Mouse (Mus musculus): ENCODE data around the gene Slc4a8.
A peak's percentile ranks its signal among the peaks of the same experiment; 100 is the strongest.
"Not testable (repeated sequence)": the region's sequence is repeated elsewhere in the genome, so short reads cannot be mapped to it uniquely, and the experiment has no call there.

The Slc4a8 gene

DNA sequence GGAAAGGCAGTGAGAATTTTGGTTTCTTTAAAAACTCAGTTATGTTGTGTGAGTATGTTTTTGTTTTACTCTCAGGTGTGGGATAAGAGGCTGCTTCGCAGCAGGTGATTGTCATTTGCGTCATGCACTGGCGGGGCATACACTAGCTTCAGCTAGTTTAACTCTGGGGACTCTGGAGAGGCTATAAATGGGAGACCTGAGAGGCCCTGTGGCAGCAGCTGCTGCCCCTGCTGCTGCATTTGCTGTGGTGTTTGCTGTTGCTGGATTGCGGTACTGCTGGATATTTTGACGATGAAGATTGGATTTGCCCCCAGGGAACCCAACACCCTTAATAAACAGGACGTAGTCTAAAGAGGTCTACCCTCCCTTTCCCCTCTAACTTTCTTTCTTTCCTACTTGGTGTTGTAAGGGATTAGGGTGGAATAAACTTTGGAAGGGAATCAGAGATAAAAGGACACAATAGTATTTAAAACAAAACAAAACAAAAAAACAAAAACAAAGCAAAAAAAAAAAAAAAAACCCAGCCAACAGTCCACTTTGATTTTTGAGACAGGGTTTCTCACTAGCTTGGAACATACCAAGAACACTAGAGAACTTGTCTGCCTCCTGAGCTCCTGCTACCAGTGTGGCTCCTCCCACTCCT, 14.9 kb upstream of the Slc4a8 start:
- DNase-seq: no peak

GRCm38 (mm10) chr15:100747121-100747963, 14.2 kb upstream of the Slc4a8 start:
- DNase-seq: peak; percentile 43

- no peak for DNase-seq
Measured at GRCm38 (mm10) chr15:100748584-100748983, 13.0 kb upstream of the Slc4a8 start.

DNA sequence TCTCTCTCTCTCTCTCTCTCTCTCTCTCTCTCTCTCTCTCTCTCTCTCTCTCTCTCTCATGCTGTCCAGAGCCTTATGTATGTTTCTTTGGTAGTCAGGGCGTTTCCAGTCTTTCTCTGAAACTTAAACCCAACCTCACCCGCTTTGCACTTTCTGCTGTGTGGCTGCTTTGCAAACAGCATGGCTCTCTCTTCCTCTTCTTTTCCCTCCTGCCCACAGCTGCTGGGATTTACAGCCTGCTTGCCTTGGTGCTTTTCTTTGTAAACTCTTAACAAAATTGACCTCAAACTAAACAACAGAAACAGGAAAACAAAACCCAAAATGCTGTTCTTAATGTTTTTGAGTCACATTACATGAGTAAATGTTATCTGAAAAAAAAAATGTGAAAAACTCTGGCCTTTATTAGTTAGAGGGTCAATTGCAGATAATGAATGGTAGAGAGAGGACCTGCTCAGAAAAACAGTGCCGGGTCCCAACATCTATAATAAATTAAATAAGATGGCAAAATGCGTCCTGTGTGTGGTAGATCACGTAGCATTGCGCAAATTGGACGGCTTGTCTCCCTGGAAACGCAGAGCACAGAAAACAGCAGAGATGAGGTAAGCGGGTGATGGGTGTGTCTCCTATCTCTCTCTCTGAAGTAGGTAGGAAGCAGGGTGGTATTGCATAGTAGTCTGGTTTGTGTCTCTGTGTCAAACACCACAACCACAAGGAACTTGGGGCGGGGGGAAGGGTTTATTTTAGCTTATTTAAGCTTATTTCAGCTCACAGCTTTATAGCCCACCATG, 11.6 kb upstream of the Slc4a8 start:
- no peak for DNase-seq

GRCm38 (mm10) chr15:100752439-100752838, 9.1 kb upstream of the Slc4a8 start:
- no peak for DNase-seq

DNA sequence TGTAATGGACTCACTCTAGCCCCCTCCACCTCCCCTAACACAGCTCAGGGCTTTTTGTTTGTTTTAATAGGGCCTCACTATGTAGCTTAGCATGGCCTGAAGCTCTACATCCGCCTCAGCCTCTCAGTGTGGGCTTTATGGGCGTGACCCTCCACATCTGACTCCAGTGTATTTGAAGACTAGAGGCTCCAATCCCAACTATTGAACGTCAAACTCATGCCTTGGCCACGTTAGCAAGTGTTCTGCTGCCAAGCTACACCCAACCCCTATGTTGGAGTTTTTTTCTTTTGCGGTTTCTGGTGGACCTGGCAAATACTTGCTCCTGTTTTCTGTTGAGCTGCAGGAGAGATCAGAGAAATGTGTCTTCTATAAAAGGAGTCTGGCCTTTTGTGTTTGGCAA, 8.5 kb upstream of the Slc4a8 start:
- no peak for DNase-seq

DNA sequence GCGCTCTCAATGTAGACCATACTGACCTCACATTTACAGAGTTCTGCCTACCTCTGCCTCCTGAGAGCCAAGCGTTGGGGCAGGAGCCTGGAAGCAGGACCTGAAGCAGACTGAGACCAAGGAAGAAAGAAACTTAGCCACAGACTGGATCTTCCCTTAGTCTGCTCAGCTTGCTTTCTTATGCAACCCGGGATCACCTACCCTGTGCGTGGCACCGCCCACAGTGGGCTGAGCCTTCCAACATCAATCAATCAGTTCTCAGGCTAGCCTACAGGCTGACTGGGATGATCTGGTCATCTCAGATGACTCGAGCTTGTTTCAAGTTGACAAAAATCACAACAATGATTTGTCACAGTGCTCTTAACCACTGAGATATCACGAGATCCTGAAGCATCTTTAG, 7.5 kb upstream of the Slc4a8 start:
- no peak for DNase-seq

- peak; percentile 73 for DNase-seq
Measured at GRCm38 (mm10) chr15:100754805-100755497, 6.6 kb upstream of the Slc4a8 start.

DNA sequence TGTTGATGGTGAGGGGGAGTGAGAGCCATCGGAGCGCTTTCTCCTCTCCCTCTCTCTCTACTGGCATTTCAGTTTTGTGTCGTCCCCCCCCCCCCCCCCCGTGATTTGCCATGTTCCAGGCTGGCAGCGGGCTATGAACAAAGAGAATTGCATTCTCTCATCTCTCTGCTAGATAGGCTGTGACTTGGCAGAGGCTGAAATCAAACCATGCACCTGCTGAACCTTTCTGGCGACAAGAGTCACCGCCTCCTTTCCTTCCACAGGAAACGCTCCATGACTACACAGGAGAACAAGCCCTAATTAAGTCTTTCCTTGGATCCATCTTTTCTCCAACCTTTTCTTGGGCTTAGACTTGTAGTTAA, 6.1 kb upstream of the Slc4a8 start:
- no peak for DNase-seq

GRCm38 (mm10) chr15:100755881-100756624, 5.5 kb upstream of the Slc4a8 start:
- peak; percentile 54 for DNase-seq

DNA sequence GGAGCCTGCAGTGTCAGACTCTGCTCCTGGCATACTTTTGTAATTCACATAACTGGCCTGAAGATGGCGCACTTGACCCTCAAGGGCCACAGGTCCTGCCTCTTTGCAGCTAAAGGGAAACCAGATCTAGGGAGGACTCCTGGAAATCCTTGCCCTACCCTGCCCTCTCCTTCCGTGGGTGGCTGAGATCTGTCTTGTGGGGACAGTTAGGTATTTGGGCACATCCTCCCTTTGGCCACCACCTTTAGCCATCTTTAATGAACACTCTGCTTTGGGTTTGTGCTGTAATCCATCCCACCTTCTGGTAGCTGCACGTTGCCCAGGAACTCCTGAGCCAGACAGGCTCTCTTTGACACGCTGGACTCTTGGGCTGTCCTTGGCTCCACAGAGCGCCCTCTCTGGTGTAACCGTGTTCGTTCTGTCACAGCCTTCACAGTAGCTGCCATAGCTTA, 4.0 kb upstream of the Slc4a8 start:
- DNase-seq: peak; percentile 77

- DNase-seq: no peak
Measured at GRCm38 (mm10) chr15:100759286-100759685, 2.3 kb upstream of the Slc4a8 start.

GRCm38 (mm10) chr15:100761036-100761418, 520 bp upstream of the Slc4a8 start:
- DNase-seq: no peak

- no peak for DNase-seq
Measured at GRCm38 (mm10) chr15:100762649-100763048, 1.1 kb downstream of the Slc4a8 start.

DNA sequence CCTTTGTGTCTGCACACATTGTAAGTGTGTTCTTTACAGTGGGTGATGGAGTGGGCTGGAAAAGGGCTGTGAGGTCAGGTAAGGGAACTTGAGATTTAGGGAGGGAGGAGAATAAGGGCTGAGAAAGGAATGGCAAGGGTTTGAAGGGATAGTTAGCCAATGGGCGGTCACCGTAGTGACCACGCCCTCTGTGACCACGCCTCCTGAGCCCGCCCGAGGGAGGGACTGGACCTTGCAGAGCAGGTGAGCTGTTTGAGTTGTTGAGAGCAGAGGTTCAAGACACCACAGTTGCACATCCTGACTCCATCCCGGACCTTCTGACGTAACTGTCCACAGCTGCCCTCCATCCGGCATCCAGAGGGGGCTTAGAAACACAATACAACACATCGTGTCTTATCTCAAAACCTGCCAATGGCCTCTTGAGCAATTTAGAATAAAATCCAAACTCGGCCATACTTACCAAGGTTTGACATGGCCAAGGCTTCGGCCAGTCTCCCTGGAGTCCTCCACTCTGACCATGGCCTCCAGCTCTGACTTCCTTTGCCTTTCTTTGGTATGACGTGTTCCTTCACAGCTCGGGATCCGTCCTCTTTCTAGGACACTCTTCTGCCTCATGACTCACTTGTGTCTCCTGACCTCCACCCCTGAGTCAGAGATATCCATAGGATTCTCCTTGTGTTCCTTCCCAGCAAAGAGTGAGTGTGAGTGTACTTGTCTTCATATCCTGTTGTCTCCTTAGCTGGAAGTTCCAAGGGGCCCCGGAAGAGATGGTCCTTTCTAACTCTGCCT, 2.8 kb downstream of the Slc4a8 start:
- no peak for DNase-seq

- DNase-seq: no peak
Measured at GRCm38 (mm10) chr15:100766826-100767225, 5.3 kb downstream of the Slc4a8 start.

DNA sequence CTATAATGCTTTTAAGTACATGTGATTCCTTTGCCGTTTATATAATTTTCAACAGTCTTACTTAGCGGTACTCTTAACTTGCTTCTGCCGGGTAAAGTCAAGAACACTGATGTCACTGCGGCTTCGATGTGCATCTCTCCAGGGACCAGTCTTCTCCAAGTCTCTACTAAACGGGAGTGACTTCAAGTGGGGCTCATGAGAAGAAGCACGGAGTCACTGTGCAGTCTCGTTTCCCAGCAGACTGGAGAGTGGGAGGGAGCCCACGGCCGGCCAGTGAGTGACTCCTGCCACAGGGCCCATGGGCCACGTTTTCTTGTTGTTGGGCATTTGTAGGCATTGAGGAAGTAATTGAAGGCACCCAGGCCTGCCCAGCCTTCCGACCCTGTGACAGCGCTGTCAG, 6.3 kb downstream of the Slc4a8 start:
- no peak for DNase-seq

- not testable (repeated sequence) for DNase-seq
Measured at GRCm38 (mm10) chr15:100769023-100769422, 7.5 kb downstream of the Slc4a8 start.

DNA sequence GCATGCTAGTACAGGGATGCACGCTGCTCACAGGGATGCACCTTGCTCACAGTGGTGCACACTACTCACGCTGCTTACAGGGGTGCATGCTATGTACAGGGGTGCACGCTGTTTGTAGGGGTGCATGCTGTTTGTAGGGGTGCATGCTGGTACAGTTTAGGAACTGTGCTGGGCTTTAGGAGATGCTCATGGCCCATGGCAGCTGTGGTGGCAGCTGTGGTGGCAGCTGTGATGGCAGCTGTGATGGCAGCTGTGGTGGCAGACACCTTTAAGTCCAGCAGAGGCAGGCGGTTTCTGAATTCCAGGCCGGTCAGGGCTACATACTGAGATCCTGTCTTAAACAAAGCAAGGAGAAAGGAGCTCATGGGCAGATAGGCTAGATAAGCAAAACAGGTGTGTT, 8.8 kb downstream of the Slc4a8 start:
- no peak for DNase-seq

GRCm38 (mm10) chr15:100772685-100773084, 11.1 kb downstream of the Slc4a8 start:
- no peak for DNase-seq

GRCm38 (mm10) chr15:100773859-100774258, 12.3 kb downstream of the Slc4a8 start:
- DNase-seq: not testable (repeated sequence)
